Mouse (Mus musculus): ENCODE measurements at regions not wholly inside any gene's neighbourhood (a gene's known extent, or its start where the extent isn't known, plus 50 kb on each side); places are given as distances from the start of the nearest gene placed in this dataset.

DNA sequence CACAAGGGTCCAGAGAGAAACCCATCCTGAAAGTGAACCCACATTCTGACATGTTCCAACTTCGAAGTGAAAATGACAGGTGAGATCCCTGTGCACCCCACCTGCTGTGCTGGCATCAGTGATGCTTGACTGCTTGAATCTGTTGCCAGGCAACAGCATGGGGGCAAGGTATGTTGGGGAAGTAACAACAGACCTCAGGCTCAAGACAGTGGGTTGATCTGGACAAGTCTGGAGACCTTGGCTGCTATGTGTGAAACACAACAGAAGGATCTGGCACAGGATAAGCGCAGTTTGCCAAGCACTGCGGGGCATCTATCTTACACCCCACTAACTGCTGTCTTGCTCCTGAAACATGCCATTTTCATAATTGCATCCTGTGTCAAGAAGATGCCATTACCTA is 54.3 kb upstream of the Kcnj15 start:
- TF ChIP-seq CTCF (IDR thresholded peaks at IDR 0.05; ENCODE audit: low read depth), result no peak
- no peak for TF ChIP-seq EP300 (IDR thresholded peaks at IDR 0.05; ENCODE audit: low read depth)
